Mouse (Mus musculus) layer of hippocampus, adult 18-20 months (tissue): ENCODE data around the gene Coa7. TPM values are rescaled to one million over a fixed set of nuclear protein-coding genes. Genes with fewer than 3 reads are reported as not detected.

ENCODE experiments used
- DNase-seq, 2 experiments: peaks; one replicate each; pipeline ENCODE4 v3.0.0; 2022; ENCODE audit warnings: low spot score in 2 of 2
- total RNA-seq, 2 experiments: library from RNA; stranded (reverse); gene quantifications; 2 replicates each; pipeline ENCODE4 v1.2.3; 2021

Coa7 gene
- total RNA-seq, 2 experiments from 2014 or later = 27.9 to 29.4 TPM

GRCm38 (mm10) chr4:108380146-108380545, 52.2 kb downstream of the Coa7 start:
- no peak for DNase-seq

- no peak for DNase-seq
Measured at GRCm38 (mm10) chr4:108383183-108383714, 55.3 kb downstream of the Coa7 start, which contains the start of gene Shisal2a. TSS of gene Shisal2a (minus strand) at chr4:108383349.

GRCm38 (mm10) chr4:108386087-108386486, 58.1 kb downstream of the Coa7 start:
- DNase-seq = no peak

- DNase-seq = no peak
Measured at GRCm38 (mm10) chr4:108387106-108387505, 59.2 kb downstream of the Coa7 start.

GRCm38 (mm10) chr4:108387681-108388253, 59.8 kb downstream of the Coa7 start:
- peak in 1 of 2 experiments; percentile 12 for DNase-seq

GRCm38 (mm10) chr4:108388741-108389140, 60.8 kb downstream of the Coa7 start:
- no peak for DNase-seq

- no peak for DNase-seq
Measured at GRCm38 (mm10) chr4:108391124-108391523, 63.2 kb downstream of the Coa7 start.

Other genes starting within 250 kb of the Coa7 start
- gene Podn, start 231.7 kb upstream of the Coa7 start, total RNA-seq = 1 to 10 TPM; 6.8 to 8.4 TPM
- 100 to 1,000 TPM; 102 to 110 TPM for gene Scp2, start 183.1 kb upstream of the Coa7 start, total RNA-seq
- gene Echdc2, start 162.7 kb upstream of the Coa7 start, total RNA-seq = 10 to 100 TPM; 16.5 to 17.7 TPM
- gene Zyg11a, start 110.1 kb upstream of the Coa7 start, total RNA-seq = not detected
- gene Zyg11b, start 27.0 kb upstream of the Coa7 start, total RNA-seq = 10 to 100 TPM; 93.4 to 97.0 TPM
- not detected for gene Shisal2a, start 55.2 kb downstream of the Coa7 start, total RNA-seq
- gene Gpx7, start 78.8 kb downstream of the Coa7 start, total RNA-seq = 1 to 10 TPM; 3.1 to 4.7 TPM
- gene Tut4, start 131.3 kb downstream of the Coa7 start, total RNA-seq = 10 to 100 TPM; 28.1 to 30.3 TPM